Mouse (Mus musculus) heart, embryonic 10.5 days (tissue): ENCODE data around the gene Vmn2r69. TPM values are rescaled to one million over a fixed set of nuclear protein-coding genes. Genes with fewer than 3 reads are reported as not detected.

ENCODE experiments used
- DNase-seq: peaks from one replicate; pipeline ENCODE4 v3.0.0-alpha.2; 2017; ENCODE audit warnings: low spot score
- H3K27ac ChIP-seq: fragments of 300-500 bp; sonication (generic); 2 replicates; pipeline ENCODE4 v1.5.1; 2016; ENCODE audit warnings: mild to moderate bottlenecking
- H3K27me3 ChIP-seq: fragments of 300-500 bp; sonication (generic); 2 replicates; pipeline ENCODE4 v1.6.1; 2016; ENCODE audit warnings: mild to moderate bottlenecking; ENCODE audit not compliant: poor library complexity, insufficient read depth, severe bottlenecking
- H3K36me3 ChIP-seq: fragments of 300-500 bp; sonication (generic); 2 replicates; pipeline ENCODE4 v1.6.1; 2016; ENCODE audit warnings: mild to moderate bottlenecking, moderate library complexity
- H3K4me1 ChIP-seq: fragments of 300-500 bp; sonication (generic); 2 replicates; pipeline ENCODE4 v1.6.1; 2016; ENCODE audit warnings: mild to moderate bottlenecking
- H3K4me3 ChIP-seq: fragments of 300-500 bp; sonication (generic); 2 replicates; pipeline ENCODE4 v1.5.1; 2016; ENCODE audit warnings: mild to moderate bottlenecking, moderate library complexity
- H3K9me3 ChIP-seq: fragments of 300-500 bp; sonication (generic); 2 replicates; pipeline ENCODE4 v1.6.1; 2016; ENCODE audit warnings: mild to moderate bottlenecking, moderate library complexity
- WGBS: fragments of 180-500 bp; shearing (Covaris S2); methylation state at CpG from one replicate; pipeline ENCODE4 v1.1.7; 2016; 5-methylcytosine and 5-hydroxymethylcytosine counted together
- polyA plus RNA-seq: library from polyadenylated mRNA; unstranded; fragments of >200 nt; fragmentation: Nextera tagmentation; extraction: Ambion mirVana; gene quantifications from 2 replicates; pipeline ENCODE4 v1.2.1, GENCODE M21; 2016

Vmn2r69 gene
- polyA plus RNA-seq: not detected in 2 replicates

DNA sequence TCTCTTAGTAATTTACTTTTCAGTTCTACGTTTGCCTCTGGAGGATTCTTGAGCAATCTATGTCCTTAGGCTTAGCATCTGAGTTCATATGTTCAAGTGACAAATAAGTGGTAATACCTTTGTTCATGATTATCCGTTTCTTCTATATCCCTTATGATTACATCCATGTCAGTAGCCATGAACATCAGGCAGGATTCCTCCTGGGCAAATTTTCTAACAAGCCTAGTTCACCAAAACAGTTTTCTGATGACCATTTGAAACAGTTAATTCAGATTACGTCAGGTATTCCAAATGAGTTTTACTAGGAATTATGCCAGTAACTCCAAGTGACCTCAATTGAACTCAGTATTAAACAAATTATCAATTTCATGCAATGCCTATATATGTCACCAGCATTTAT, at the start of gene Vmn2r69:
Gene Vmn2r69, minus strand, starts transcription at position 101 of the 400 bp plus-strand sequence.
- Histone ChIP-seq H3K4me1 (no peaks in the 10 kb centered on the region), H3K9me3 (0 out of 2 replicates have a peak, but pooled peaks cover 3% of the 10 kb centered on the region), H3K4me3 (no peak within 1 kb of the TSS), H3K27me3 (no peaks in the 10 kb centered on the region), H3K27ac (no peak within 1 kb of the TSS), H3K36me3 (no peaks in the 10 kb centered on the region)
- DNase-seq: no peak
- 74% methylated on average over 3 of the region's 3 CpGs for WGBS

Other genes with a start within 250 kb of the Vmn2r69 start
- gene Vmn2r68, start 178.1 kb downstream of the Vmn2r69 start, polyA plus RNA-seq: not detected in 2 replicates
- not detected in 2 replicates for gene Vmn2r71, start 147.2 kb upstream of the Vmn2r69 start, polyA plus RNA-seq
- gene Vmn2r70, start 153.3 kb upstream of the Vmn2r69 start, polyA plus RNA-seq: not detected in 2 replicates